Mouse (Mus musculus): ENCODE results near the gene Npc2.

Gene Npc2

GRCm38 (mm10) chr12:84772726-84773441 is at the start of gene Npc2, which contains the start of gene Isca2:
Gene Npc2, minus strand, starts transcription at chr12:84773152.
Gene Isca2, plus strand, starts transcription at chr12:84773251.
- peak; percentile 99 for DNase-seq (ENCODE audit: low spot score in 2 of 2)

- peak; percentile 28 to 30 for DNase-seq (ENCODE audit: low spot score in 2 of 2)
These were observed 46.5 kb upstream of the Npc2 start for GRCm38 (mm10) chr12:84819236-84820168.

- no peak for DNase-seq (ENCODE audit: low spot score in 2 of 2)
These were observed 45.5 kb upstream of the Npc2 start for GRCm38 (mm10) chr12:84818496-84818895.

- no peak for DNase-seq (ENCODE audit: low spot score in 2 of 2)
These were observed 41.8 kb upstream of the Npc2 start for GRCm38 (mm10) chr12:84814663-84815325.

- DNase-seq (ENCODE audit: low spot score in 2 of 2) = no peak
These were observed 40.8 kb upstream of the Npc2 start for GRCm38 (mm10) chr12:84813773-84814172.

- no peak for DNase-seq (ENCODE audit: low spot score in 2 of 2)
These were observed 39.1 kb upstream of the Npc2 start for GRCm38 (mm10) chr12:84812004-84812403.

- peak in 1 of 2 experiments; percentile 21 for DNase-seq (ENCODE audit: low spot score in 2 of 2)
These were observed 38.6 kb upstream of the Npc2 start for GRCm38 (mm10) chr12:84811510-84811909.

GRCm38 (mm10) chr12:84810810-84811209 is 37.9 kb upstream of the Npc2 start:
- DNase-seq (ENCODE audit: low spot score in 2 of 2) = no peak

- DNase-seq (ENCODE audit: low spot score in 2 of 2) = no peak
These were observed 36.1 kb upstream of the Npc2 start for GRCm38 (mm10) chr12:84809033-84809432.

- DNase-seq (ENCODE audit: low spot score in 2 of 2) = no peak
These were observed 34.4 kb upstream of the Npc2 start for GRCm38 (mm10) chr12:84807351-84807750.

- no peak for DNase-seq (ENCODE audit: low spot score in 2 of 2)
These were observed 33.8 kb upstream of the Npc2 start for GRCm38 (mm10) chr12:84806726-84807125.

GRCm38 (mm10) chr12:84806010-84806409 is 33.1 kb upstream of the Npc2 start:
- DNase-seq (ENCODE audit: low spot score in 2 of 2) = no peak

GRCm38 (mm10) chr12:84805228-84805842 is 32.4 kb upstream of the Npc2 start:
- no peak for DNase-seq (ENCODE audit: low spot score in 2 of 2)

GRCm38 (mm10) chr12:84802625-84803024 is 29.7 kb upstream of the Npc2 start:
- DNase-seq (ENCODE audit: low spot score in 2 of 2) = no peak

- DNase-seq (ENCODE audit: low spot score in 2 of 2) = peak in 1 of 2 experiments; percentile 29
These were observed 28.7 kb upstream of the Npc2 start for GRCm38 (mm10) chr12:84801532-84802110.

- DNase-seq (ENCODE audit: low spot score in 2 of 2) = peak; percentile 39 to 40
These were observed 27.5 kb upstream of the Npc2 start for GRCm38 (mm10) chr12:84800419-84800818.

GRCm38 (mm10) chr12:84799086-84799485 is 26.1 kb upstream of the Npc2 start:
- no peak for DNase-seq (ENCODE audit: low spot score in 2 of 2)

- no peak for DNase-seq (ENCODE audit: low spot score in 2 of 2)
These were observed 21.7 kb upstream of the Npc2 start for GRCm38 (mm10) chr12:84794647-84795046.

GRCm38 (mm10) chr12:84792629-84793028 is 19.7 kb upstream of the Npc2 start:
- no peak for DNase-seq (ENCODE audit: low spot score in 2 of 2)

- DNase-seq (ENCODE audit: low spot score in 2 of 2) = peak in 1 of 2 experiments; percentile 40
These were observed 17.9 kb upstream of the Npc2 start for GRCm38 (mm10) chr12:84790853-84791252.

- DNase-seq (ENCODE audit: low spot score in 2 of 2) = no peak
These were observed 13.1 kb upstream of the Npc2 start for GRCm38 (mm10) chr12:84786091-84786490.
